Mouse (Mus musculus): Measurements from ENCODE around the gene Dlg2. TPM values are rescaled to one million over a fixed set of nuclear protein-coding genes. Genes with fewer than 3 reads are reported as not detected.
A peak's percentile ranks its signal among the peaks of the same experiment; 100 is the strongest.
"Not testable (repeated sequence)": the region's sequence is repeated elsewhere in the genome, so short reads cannot be mapped to it uniquely, and the experiment has no call there.

Dlg2 gene
- total RNA-seq, 4 experiments from 2014 or later, result 251 to 298 (median 273) TPM

- no peak for DNase-seq (ENCODE audit: low spot score in 2 of 2)
Observed at GRCm38 (mm10) chr7:90825640-90826039, 349.2 kb downstream of the Dlg2 start.

- DNase-seq (ENCODE audit: low spot score in 2 of 2), result no peak
Observed at GRCm38 (mm10) chr7:90841276-90841675, 364.8 kb downstream of the Dlg2 start.

DNA sequence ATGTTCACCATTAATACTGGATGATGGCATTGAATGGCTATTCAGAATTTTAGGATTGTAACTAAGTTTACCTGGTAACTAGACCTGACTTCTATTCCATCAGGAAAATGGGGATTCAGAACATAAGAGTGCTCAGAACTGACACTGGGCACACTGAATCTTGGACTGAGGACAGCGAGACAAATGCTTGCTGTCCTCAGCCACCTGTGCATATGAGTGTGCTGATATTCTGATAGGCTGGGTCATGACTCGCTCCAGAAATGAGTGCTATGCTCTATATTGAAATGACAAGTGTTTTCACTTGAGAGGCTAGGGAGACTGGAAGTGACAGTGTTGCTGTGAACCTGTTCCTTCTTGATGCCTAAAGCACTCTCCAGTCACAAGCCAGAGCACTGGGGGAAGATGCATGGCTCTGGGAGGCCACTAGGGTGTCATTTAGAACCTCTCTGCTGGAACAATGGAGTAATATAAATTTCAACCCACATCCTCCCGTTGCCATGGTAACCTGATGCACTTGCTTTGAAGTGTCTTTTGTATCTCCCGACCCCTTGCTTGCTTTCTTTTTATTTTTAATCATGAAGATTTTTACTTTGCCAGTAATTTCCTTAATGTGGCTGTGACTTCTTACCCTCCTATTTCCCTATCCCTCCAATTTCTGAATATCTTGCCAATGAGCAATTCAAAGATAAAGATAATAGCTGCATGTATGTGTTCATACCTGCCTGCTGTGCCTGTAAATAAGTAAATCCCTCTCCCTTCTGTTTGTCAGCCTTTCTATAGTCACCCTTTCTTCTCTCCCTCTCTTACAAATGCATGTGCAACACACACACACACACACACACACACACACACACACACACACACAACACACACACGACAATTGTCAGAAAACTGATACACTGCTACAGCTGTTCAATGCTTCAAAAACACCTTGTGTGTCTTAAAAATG is 367.1 kb downstream of the Dlg2 start:
- peak in 1 of 2 experiments; percentile 9 for DNase-seq (ENCODE audit: low spot score in 2 of 2)

- not testable (repeated sequence) for DNase-seq (ENCODE audit: low spot score in 2 of 2)
Observed at GRCm38 (mm10) chr7:90876796-90877195, 400.3 kb downstream of the Dlg2 start.

DNA sequence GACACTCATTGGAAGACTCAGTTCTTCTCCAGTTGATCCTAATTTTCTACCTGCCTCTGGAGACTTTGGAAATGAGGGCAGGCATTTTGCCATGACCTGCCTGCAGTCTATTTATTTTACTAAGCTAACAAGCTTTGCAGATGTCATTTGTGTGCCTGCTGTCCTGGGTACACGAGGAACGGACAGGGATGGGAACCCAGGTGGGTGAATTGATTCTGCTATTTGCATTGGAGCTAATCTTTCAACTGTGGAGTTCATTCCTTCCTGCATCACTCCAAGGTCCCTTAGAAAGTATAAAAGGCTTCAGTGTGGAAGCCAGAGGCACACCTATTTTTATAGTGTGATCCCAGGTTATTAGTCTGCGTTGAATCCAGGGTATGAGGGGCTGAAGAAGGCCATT is 406.3 kb downstream of the Dlg2 start:
- no peak for DNase-seq (ENCODE audit: low spot score in 2 of 2)

DNA sequence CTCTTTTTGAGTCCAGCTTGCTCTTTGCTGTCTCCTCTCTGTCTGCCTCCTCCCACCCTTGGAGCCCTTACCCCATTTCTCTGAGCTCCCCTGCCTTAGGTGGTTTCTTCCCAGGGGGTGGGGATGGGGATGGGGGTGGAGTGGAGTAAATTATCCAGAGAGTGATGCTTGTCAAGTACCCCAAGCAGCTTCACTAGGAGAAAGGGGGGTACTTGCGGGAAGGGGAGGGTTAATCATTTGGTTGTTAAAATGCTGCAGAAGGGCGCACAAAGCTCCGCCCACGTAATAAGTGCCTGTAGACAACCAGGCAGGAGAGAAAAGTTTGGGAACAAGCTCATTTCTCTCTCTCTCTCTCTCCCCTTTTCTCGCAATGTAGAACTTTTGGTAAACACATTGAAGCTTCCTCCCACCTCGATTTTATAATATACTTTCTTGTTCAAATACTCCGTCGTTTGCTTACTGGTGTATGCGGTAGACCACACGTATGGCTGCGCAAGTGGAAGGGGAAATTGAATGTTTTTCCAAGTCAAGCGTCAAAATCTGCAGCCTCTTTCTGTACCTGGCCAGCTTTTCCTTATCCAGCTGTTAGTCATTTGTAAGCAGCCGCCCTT is 410.0 kb downstream of the Dlg2 start:
- DNase-seq (ENCODE audit: low spot score in 2 of 2), result peak in 1 of 2 experiments; percentile 2

DNA sequence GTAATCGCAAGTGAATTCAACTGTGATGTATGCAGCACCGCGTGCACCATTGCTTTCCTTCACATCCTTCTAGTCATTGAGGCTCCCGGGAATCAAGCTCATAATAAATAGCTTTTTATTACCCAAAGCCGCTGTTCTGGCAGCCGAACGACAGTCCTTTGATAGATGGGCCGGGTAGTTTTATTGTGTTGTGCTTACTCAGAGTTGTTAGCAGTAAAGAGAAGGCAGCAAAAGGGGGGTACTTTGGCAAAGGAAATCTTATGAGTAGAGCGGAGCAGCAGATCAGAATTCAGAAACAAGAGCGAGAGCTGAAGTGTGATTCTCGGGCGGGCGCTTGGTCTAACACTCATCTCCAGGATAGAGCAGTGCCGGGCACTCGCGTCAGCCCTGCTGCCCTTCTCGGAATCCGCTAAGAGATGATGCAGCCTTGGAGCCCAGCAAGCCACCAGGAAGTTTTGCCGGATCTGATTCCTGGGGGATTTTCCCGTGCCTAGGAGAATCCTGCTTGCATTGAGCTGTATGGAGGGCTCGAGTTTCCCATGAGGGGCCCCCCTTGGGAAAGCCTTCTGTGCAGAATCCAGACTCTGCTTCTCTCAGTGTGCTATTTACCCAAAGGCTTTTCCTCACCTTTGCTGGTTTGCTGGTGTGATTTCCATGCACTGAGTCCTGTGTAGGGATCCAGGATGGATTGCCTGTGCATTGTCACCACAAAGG is 410.7 kb downstream of the Dlg2 start:
- DNase-seq (ENCODE audit: low spot score in 2 of 2), result peak; percentile 20 to 40

DNA sequence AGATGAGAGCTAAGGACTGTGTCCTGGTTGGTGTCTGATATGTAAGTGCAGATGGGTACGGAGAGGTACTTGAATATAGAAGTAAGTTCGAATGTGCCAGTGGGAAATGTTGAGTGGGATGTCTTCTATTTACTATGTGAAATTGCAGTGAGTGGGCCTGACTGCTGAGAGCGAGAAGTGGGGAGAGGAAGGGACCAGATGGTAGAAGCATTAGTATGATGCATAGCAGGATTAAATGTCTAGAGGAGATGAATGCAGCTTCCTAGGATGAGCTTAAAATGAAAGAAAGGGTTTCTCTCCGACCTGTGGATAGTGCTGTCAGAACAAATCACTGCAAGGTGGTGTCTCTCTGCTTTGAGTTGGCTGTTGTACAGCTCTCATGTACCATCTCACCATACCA is 451.0 kb downstream of the Dlg2 start:
- peak in 1 of 2 experiments; percentile 73 for DNase-seq (ENCODE audit: low spot score in 2 of 2)

DNA sequence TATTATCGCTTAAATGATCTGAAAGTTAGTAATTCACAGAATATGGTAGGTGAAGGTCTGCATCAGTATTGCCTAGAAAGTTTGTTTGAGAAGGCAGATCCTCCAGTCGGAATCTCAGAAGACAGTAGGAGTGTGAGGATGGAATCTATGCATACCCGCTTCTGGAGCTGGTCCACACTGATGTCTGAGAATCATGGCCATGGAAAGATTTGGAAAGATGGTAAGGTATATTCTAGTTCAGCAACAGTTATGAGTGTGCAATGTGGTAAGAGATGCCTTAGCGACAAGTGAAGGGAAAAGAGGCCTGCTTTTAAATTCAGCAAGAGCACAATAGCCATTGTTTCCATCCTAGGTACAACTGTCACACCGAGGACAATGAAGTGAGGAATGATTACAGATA is 464.3 kb downstream of the Dlg2 start:
- no peak for DNase-seq (ENCODE audit: low spot score in 2 of 2)

DNA sequence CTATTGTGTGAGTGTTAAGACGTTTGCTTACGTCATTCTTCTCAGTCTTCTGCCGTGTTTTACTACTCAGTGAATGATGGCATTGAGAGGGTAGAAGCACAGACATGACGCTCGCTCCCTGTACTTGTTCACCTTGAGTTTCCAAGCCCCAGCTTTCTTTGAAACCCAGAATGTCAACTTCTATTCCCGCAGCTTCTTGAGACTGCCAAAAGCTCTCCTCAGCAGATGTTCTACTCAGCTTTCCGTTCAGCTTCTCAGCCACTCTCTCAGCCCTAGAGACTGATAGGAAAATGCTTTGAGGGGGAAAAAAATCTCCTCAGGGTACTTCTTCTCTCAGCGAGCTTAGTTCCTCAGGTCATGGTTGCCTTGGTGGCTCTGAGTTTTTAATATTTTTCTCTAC is 470.6 kb downstream of the Dlg2 start:
- peak in 1 of 2 experiments; percentile 12 for DNase-seq (ENCODE audit: low spot score in 2 of 2)

GRCm38 (mm10) chr7:90949212-90949611 is 472.7 kb downstream of the Dlg2 start:
- no peak for DNase-seq (ENCODE audit: low spot score in 2 of 2)

GRCm38 (mm10) chr7:90977241-90977640 is 500.8 kb downstream of the Dlg2 start:
- DNase-seq (ENCODE audit: low spot score in 2 of 2), result no peak

- DNase-seq (ENCODE audit: low spot score in 2 of 2), result no peak
Observed at GRCm38 (mm10) chr7:90982069-90982468, 505.6 kb downstream of the Dlg2 start.

DNA sequence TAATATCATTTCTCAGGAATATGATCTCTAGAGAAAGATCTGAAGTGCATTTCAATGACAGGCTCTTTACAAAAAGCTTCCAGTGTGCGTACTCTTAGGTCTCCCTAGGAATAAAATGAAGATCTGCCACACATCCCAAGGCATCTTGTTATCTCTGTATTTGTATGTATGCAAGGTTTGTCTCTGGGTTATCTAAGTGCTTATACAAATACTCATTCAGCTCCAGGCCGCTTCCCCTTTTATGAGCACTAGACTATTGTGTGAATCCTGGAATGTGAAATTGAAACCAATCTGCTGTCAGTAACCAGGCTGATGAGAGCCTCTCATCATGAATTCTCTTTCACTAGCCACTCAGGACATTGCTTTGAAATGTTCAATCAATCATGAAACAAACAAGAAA is 534.2 kb downstream of the Dlg2 start:
- DNase-seq (ENCODE audit: low spot score in 2 of 2), result no peak

DNA sequence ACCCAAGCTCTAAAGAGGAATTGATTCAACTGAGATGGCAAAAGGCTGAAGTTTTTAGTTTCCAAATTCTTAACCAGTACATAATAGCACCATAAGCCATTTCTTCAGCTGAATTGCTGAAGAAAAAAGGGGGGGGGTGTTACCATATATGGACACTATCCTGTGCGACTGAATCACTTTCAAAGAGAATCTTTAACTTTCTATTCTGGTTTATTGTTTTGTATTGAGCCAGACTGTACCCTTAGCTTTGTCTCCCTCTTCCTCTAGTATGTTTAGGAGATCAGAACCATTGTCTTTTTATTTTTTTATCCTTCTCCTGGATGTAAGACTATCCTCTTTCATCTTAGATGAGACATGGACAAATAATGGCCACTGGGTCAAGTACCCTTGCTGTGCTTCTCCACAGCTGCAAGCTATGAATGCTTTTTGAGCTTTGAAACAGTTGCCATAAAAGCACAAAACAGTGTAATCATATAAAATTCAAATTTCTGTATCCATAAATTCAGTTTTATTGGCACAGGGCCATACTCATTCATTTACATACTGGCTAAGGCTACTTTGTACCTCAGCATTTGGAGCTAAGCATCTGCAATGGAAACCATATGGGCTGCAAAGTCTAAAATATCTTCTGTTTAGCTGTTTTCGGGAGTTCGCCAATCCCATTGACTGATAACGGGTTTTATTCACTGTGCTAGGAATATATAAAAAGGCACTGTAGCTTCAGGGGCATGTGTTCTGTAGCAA is 568.7 kb downstream of the Dlg2 start:
- DNase-seq (ENCODE audit: low spot score in 2 of 2), result peak in 1 of 2 experiments; percentile 32

DNA sequence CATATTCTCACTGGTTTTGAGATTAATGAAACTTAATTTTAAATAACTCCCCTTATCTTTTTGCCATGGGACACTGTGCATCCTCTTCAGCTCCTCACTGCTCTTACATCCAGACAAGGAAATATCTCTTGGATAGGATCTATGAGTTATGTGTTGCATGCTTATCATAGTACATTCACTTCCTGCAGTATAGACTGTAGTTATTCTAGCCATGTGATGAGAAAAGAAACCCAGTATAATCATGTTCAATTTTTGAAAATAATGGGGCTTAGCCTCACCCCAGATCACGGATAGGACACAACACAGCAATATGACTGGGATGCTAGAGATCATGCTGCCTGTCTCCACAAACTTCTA is 569.2 kb downstream of the Dlg2 start:
- DNase-seq (ENCODE audit: low spot score in 2 of 2), result no peak

DNA sequence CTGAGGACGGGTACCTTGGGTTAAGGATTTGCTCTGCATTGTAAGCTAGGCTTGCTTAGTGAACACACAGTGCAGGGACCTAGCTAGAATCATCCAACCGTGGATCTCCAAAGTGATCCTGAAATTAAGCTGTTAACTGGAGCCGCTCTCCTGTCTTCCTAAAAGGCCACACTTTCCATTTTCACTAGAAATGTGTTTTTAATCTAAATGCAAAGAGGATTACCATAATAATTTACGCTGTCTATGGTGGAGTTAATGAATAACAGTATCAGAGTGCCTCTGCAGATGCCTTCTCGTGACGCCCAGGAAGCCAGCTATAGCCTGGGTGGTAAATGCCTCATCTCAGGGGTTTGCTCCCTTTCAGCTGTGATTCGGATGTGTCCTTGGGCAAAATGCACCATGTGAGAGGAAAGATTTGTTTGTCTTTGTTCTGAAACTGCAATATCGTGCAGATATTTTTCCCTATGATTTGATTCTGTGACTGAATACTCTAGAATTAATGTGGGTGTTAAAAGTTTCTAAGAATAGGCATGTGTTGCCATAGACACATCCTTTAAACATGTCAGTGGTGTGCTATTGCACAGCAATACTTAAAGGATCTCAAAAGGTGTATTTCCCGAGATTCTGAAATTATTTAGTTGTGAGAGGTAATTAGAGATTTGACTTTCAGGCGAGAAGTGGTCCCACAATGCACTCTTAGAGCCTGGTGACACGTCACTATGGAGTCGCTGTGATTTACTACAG is 587.0 kb downstream of the Dlg2 start:
- DNase-seq (ENCODE audit: low spot score in 2 of 2), result no peak

DNA sequence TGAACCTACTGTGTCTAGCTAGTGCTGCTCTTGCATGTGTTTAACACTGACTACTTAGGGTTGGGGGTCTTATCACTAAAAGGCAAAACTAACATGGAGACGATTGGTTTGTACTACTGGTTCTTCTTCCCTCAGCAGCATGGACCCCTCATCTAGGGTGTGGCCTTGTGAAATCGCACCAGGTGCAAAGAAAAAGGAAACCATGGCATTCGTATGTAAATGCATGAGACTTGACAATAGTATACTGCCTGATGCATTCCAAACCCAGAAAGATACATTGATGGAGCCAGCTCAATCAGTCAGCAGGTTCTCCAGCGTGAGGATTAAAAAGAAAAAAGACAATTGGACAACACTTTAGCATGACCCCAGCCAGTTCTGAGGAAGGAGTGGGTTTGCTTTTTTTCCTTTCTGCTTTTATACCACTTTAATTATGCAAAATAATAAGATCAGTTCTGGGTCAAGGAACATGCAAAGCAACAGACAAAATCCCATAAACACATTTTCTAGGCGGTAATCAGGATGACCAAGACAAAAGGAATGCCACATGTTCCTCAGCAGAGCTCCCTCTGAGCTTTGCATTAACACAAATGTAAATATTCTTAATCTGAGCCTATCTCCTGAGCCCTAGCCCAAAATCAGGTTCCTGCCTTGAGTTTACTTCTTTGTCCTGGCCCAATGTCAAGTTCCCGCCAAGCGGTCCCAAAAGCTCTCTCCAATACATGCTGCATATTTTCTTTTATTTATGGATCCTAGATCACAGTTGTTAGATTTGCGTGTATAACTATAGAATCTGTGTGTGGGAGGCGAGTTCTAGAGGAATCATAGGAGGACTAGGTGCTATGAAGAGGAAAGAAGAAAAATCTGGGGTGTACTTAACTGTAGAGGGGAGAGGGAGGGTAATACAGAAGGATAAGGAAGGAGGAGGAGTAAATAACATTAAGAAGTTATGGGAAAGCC is 595.6 kb downstream of the Dlg2 start:
- DNase-seq (ENCODE audit: low spot score in 2 of 2), result peak in 1 of 2 experiments; percentile 15

DNA sequence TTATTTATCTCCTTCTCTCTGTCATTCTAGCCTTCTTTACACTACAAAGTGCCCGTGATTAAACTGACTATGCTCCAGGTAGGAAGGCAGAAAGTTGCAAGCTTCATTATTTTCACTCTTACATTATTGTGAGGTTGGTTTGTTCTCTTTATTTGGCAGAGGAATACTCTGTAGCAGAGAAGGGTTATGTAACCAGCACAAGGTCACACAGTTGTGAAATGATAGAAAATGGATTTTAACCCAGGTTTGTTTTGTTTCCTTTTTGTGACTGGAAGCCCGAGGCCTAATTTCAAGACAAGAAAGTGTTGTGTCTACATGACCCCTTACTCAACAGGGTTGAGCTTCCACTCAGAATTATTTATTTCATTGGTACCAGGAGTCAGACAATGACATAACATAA is 609.6 kb downstream of the Dlg2 start:
- DNase-seq (ENCODE audit: low spot score in 2 of 2), result no peak

Data from left cerebral cortex, adult 8-10 months (tissue).